Mouse (Mus musculus): ENCODE results near the gene Sart1. TPM values are rescaled to one million over a fixed set of nuclear protein-coding genes. Genes with fewer than 3 reads are reported as not detected.
A peak's percentile ranks its signal among the peaks of the same experiment; 100 is the strongest.
"Not testable (repeated sequence)": the region's sequence is repeated elsewhere in the genome, so short reads cannot be mapped to it uniquely, and the experiment has no call there.

The Sart1 gene
- polyA plus RNA-seq, 1 experiment: 36.7 TPM

GRCm38 (mm10) chr19:5370932-5371331 is 17.6 kb downstream of the Sart1 start:
- no peak for DNase-seq (ENCODE audit: low spot score)

- no peak for DNase-seq (ENCODE audit: low spot score)
Measured at GRCm38 (mm10) chr19:5367455-5367854, 21.0 kb downstream of the Sart1 start.

GRCm38 (mm10) chr19:5367053-5367359 is 21.5 kb downstream of the Sart1 start, which contains the start of gene Banf1:
TSS of gene Banf1 (minus strand) at chr19:5367168.
- DNase-seq (ENCODE audit: low spot score): peak; percentile 36

- DNase-seq (ENCODE audit: low spot score): peak; percentile 96
Measured at GRCm38 (mm10) chr19:5366175-5367052, 22.1 kb downstream of the Sart1 start, which contains the start of gene Eif1ad. TSS of gene Eif1ad (plus strand) at chr19:5366741.

GRCm38 (mm10) chr19:5365751-5366150 is 22.8 kb downstream of the Sart1 start:
- no peak for DNase-seq (ENCODE audit: low spot score)

GRCm38 (mm10) chr19:5364124-5364523 is 24.4 kb downstream of the Sart1 start:
- no peak for DNase-seq (ENCODE audit: low spot score)

GRCm38 (mm10) chr19:5362186-5362585 is 26.3 kb downstream of the Sart1 start:
- DNase-seq (ENCODE audit: low spot score): no peak

GRCm38 (mm10) chr19:5356080-5356479 is 32.4 kb downstream of the Sart1 start:
- no peak for DNase-seq (ENCODE audit: low spot score)

GRCm38 (mm10) chr19:5353609-5354008 is 34.9 kb downstream of the Sart1 start:
- no peak for DNase-seq (ENCODE audit: low spot score)

- not testable (repeated sequence) for DNase-seq (ENCODE audit: low spot score)
Measured at GRCm38 (mm10) chr19:5349502-5349873, 39.0 kb downstream of the Sart1 start, which contains the start of gene Cst6. TSS of gene Cst6 (minus strand) at chr19:5349574.

- peak; percentile 33 for DNase-seq (ENCODE audit: low spot score)
Measured at GRCm38 (mm10) chr19:5348526-5349501, 39.7 kb downstream of the Sart1 start.

GRCm38 (mm10) chr19:5348064-5348463 is 40.4 kb downstream of the Sart1 start:
- no peak for DNase-seq (ENCODE audit: low spot score)

- no peak for DNase-seq (ENCODE audit: low spot score)
Measured at GRCm38 (mm10) chr19:5345297-5346131, 43.0 kb downstream of the Sart1 start.

- DNase-seq (ENCODE audit: low spot score): no peak
Measured at GRCm38 (mm10) chr19:5341360-5341759, 47.1 kb downstream of the Sart1 start.

GRCm38 (mm10) chr19:5337975-5338374 is 50.5 kb downstream of the Sart1 start:
- DNase-seq (ENCODE audit: low spot score): peak; percentile 35

- DNase-seq (ENCODE audit: low spot score): no peak
Measured at GRCm38 (mm10) chr19:5335441-5335840, 53.1 kb downstream of the Sart1 start, which contains the start of gene Catsper1. TSS of gene Catsper1 (plus strand) at chr19:5335741.

- DNase-seq (ENCODE audit: low spot score): no peak
Measured at GRCm38 (mm10) chr19:5334741-5335140, 53.8 kb downstream of the Sart1 start.

- no peak for DNase-seq (ENCODE audit: low spot score)
Measured at GRCm38 (mm10) chr19:5327970-5328369, 60.5 kb downstream of the Sart1 start.

All from urinary bladder, adult 2 months (tissue).